Mouse (Mus musculus) erythroblast, adult 5-6 weeks (primary cell): Measurements from ENCODE around the gene Ifna15. TPM values are rescaled to one million over a fixed set of nuclear protein-coding genes. Genes with fewer than 3 reads are reported as not detected.
"Not testable (repeated sequence)": the region's sequence is repeated elsewhere in the genome, so short reads cannot be mapped to it uniquely, and the experiment has no call there.

ENCODE experiments used
- ATAC-seq: replicated peaks from 2 replicates; pipeline ENCODE4 v1.8.0; 2016; ENCODE audit warnings: moderate number of reproducible peaks, mild to moderate bottlenecking, moderate TSS enrichment, inconsistent platforms; ENCODE audit not compliant: poor library complexity, low FRiP score, severe bottlenecking
- total RNA-seq, 2 experiments: library from RNA; stranded (forward) in 1 of 2; stranded (reverse) in 1 of 2; fragments of 150-400 nt in 1 of 2; fragments of 200-764, 138-1000 nt in 1 of 2; gene quantifications; 2 replicates each; pipeline versions ENCODE4 v1.2.3 to v1.2.4; 2015 to 2017; ENCODE audit warnings: low replicate concordance in 2 of 2

Gene Ifna15
- total RNA-seq (2015; ENCODE audit: low replicate concordance), result not detected in 2 replicates
- not detected in 2 replicates for total RNA-seq (2017; ENCODE audit: low replicate concordance)

DNA sequence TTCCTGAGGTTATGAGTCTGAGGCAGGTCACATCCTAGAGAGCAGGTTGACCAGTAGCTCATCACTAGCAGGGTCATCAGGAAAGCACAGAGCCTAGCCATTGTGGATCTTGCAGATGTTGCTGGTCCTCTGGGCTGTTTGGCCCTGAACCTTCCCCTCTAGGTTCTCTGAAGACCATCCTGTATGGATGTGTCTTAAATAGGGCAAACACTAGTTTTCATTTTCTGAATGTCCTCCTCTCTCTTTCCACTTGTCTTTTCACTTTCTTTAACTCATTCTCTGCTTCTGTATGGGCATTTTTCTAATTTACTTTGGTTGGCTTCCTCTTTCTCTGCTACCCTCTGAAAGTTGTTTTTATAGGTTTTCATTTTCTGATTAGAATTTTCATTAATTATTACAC is at the start of gene Ifna15:
Gene Ifna15 (minus strand): TSS at position 101 of the 400 bp plus-strand sequence.
- not testable (repeated sequence) for ATAC-seq

DNA sequence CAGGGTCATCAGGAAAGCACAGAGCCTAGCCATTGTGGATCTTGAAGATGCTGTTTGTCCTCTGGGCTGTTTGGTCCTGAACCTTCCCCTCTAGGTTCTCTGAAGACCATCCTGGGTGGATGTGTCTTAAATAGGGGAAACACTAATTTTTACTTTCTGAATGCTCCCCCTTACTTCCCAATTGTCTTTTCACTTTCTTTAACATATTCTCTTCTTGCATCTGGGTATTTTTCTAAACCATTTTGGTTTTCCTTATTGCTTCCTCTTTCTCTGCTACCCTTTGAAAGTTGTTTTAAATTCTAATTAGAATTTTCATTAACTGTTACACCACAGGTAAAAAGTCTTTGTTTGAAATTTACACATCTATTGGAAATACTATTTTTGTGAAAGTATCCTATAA is 45.2 kb upstream of the Ifna15 start, which contains the start of gene Ifna12:
Gene Ifna12 (minus strand): TSS at position 101 of the 400 bp plus-strand sequence.
- no peak for ATAC-seq

GRCm38 (mm10) chr4:88592285-88592684 is 34.2 kb upstream of the Ifna15 start, which contains the start of gene Ifna9:
Gene Ifna9, minus strand, starts transcription at chr4:88592385.
- no peak for ATAC-seq

GRCm38 (mm10) chr4:88571698-88572097 is 13.7 kb upstream of the Ifna15 start, which contains the start of gene Ifna14:
Gene Ifna14, minus strand, starts transcription at chr4:88571798.
- ATAC-seq, result no peak

GRCm38 (mm10) chr4:88561791-88562190 is 3.7 kb upstream of the Ifna15 start:
- no peak for ATAC-seq

DNA sequence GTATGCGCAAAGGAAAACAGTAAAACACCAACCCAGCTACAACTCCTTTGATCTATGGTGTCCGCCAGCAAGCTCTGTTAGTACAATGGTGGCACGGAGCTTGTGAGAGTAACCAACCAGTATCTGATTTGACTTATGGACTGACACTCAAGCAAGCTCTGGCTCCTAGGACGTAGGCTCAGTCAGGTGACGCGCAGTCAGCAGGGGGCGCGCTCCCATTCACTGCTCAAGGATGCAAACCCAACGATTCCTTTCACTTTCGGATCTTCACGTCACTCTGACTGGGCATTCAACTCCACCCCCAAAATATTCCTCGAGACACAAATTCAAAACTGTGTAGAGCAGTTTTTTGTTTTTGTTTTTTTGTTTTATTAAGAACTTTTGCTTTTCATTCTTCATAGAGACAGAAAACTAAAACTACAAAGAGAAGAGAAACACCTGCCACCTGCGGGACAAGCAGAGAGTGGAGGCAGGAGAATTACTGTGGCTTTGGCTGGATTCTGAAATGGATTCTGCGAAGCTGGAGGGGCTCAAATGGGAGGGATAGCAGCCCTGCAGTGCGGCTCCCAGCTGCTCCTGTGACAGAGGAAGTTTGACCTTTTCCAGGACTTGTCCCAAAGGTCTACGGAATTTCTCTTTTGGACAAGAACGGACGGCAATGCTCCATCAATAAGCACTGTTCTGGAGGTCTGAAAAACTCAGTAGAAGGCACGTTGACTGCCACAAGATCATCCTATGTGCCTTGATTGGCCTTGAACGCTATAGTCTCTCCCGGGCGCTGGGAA is 7.7 kb downstream of the Ifna15 start:
- ATAC-seq, result peak; percentile 100

GRCm38 (mm10) chr4:88547986-88548385 is 10.1 kb downstream of the Ifna15 start:
- ATAC-seq, result no peak

GRCm38 (mm10) chr4:88543649-88544234 is 14.3 kb downstream of the Ifna15 start:
- peak; percentile 95 for ATAC-seq

GRCm38 (mm10) chr4:88537328-88537727 is 20.7 kb downstream of the Ifna15 start:
- ATAC-seq, result no peak

DNA sequence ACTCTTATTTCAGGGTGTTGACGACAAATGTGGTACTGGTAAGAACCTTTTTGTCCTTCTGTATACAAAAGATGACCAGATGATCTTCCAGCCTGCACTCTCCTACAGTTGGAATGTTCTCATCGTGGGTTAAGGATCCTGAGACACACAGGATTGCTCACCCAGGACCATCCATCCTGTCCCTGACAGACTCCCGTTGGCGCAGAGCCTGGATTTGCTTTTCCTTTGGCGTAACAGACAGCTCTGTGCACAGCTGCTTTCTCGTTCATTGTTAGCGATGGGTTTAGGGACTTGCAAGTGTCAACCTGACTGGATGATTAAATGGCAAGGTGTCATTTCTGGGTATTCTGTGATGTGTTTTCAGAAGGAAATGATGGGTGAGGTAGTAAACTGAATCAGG is 21.4 kb downstream of the Ifna15 start:
- no peak for ATAC-seq

DNA sequence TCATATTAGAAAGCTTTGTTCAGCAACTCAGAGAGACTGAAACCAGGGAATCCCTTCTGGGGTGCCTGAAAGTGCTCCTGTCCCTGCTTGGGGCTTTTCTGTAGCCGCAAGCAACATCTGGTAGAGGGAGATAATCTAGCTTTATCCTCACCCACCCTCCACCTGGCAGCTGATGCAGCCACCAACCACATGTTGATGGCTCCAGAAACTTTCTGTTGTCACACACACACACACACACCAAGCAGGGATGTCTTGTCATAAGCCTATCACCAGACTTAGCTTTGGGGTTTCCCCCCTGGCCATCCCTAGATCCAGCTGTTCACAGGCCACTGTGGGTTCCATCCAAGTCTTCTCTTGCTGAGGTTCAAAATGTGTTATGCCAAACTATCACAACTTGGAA is 22.3 kb downstream of the Ifna15 start:
- ATAC-seq, result peak; percentile 96

GRCm38 (mm10) chr4:88534903-88535302 is 23.1 kb downstream of the Ifna15 start:
- ATAC-seq, result no peak

- no peak for ATAC-seq
Observed at GRCm38 (mm10) chr4:88533499-88533898, 24.5 kb downstream of the Ifna15 start.

- ATAC-seq, result no peak
Observed at GRCm38 (mm10) chr4:88530892-88531291, 27.2 kb downstream of the Ifna15 start.

GRCm38 (mm10) chr4:88530271-88530670 is 27.8 kb downstream of the Ifna15 start:
- ATAC-seq, result no peak

- peak; percentile 70 for ATAC-seq
Observed at GRCm38 (mm10) chr4:88526379-88527049, 31.5 kb downstream of the Ifna15 start.

DNA sequence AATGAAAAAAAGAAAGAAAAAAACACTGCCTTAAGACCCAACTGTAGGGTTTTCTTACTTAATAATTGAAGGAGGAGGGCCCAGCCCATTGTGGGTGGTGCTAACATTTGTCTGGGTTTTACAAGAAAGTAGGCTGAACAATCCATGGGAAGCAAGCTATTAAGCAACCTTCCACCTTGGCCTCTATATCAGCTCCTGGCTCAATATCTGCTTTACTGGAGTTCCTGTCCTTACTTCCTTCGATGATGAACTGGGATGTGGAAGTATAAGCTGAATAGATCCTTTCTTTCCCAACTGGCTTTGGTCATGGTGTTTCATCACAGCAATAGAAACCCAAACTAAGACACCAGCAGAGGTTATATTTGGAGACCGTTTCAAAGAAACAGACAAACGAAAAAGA is 32.7 kb downstream of the Ifna15 start:
- ATAC-seq, result no peak

GRCm38 (mm10) chr4:88523241-88523640 is 34.8 kb downstream of the Ifna15 start:
- ATAC-seq, result 0 out of 2 replicates have a peak, but pooled peaks have one; percentile 48

- ATAC-seq, result no peak
Observed at GRCm38 (mm10) chr4:88522674-88523073, 35.4 kb downstream of the Ifna15 start, which contains the start of gene Ifnb1. Gene Ifnb1, minus strand, starts transcription at chr4:88522774.

GRCm38 (mm10) chr4:88517957-88518356 is 40.1 kb downstream of the Ifna15 start:
- ATAC-seq, result no peak
